ENCODE assay signal across 9 mouse cellular contexts in genomic region chr5:113986182-113986961, GRCm38 (mm10). TPM values are rescaled to one million over a fixed set of nuclear protein-coding genes. Genes with fewer than 3 reads are reported as not detected.
DNase-seq lines count a peak whose midpoint lies in the region; ATAC-seq and TF ChIP-seq lines count a peak whose summit lies in the region.
"Had no signal": no experiment of that assay in that cellular context is flagged by ENCODE, and none has a peak within 500 bp of the region (broad histone marks: within the 10 kb centered on the region; RNA-seq: fewer than 3 reads in every experiment).

No protein-coding gene starts in this region.

- H3K27me3 ChIP-seq in midbrain, embryonic 10.5 days (ENCODE audit: low read depth, poor library complexity, severe bottlenecking), result no peaks in the 10 kb centered on the region
- no peaks in the 10 kb centered on the region for H3K27me3 ChIP-seq in midbrain, embryonic 16.5 days (ENCODE audit: control insufficient read depth, insufficient read depth, low read depth, low read length)
- no peaks in the 10 kb centered on the region for H3K27me3 ChIP-seq in intestine, postnatal 0 days (replicated peaks; ENCODE audit: control insufficient read depth, insufficient read depth, low read length)
- H3K27me3 ChIP-seq in liver, postnatal 0 days (ENCODE audit: insufficient read depth, low read length), result no peaks in the 10 kb centered on the region
- H3K27me3 ChIP-seq in midbrain, embryonic 11.5 days (ENCODE audit: control insufficient read depth, insufficient read depth, low read length), result no peaks in the 10 kb centered on the region

- H3K9me3 ChIP-seq in midbrain, embryonic 10.5 days (replicated peaks), result no peaks in the 10 kb centered on the region
- H3K9me3 ChIP-seq in midbrain, embryonic 16.5 days (replicated peaks; ENCODE audit: control insufficient read depth, low read length, poor library complexity, severe bottlenecking), result no peaks in the 10 kb centered on the region
- no peaks in the 10 kb centered on the region for H3K9me3 ChIP-seq in intestine, postnatal 0 days (ENCODE audit: control insufficient read depth)
- no peaks in the 10 kb centered on the region for H3K9me3 ChIP-seq in liver, postnatal 0 days (ENCODE audit: low read length)
- no peaks in the 10 kb centered on the region for H3K9me3 ChIP-seq in midbrain, embryonic 11.5 days (ENCODE audit: control insufficient read depth, low read length)

- 0 out of 2 replicates have a peak overlapping the region, but pooled peaks have one; percentile 33 for H3K27ac ChIP-seq in midbrain, embryonic 10.5 days (replicated peaks)
- no peak overlapping the region for H3K27ac ChIP-seq in midbrain, embryonic 16.5 days (ENCODE audit: low read length)
- H3K27ac ChIP-seq in intestine, postnatal 0 days (ENCODE audit: low read depth, low read length), result peak overlapping the region; percentile 15; the same call in 1 of the 2 replicates
- H3K27ac ChIP-seq in liver, postnatal 0 days (ENCODE audit: low read depth), result peak overlapping the region; percentile 93
- H3K27ac ChIP-seq in midbrain, embryonic 11.5 days (ENCODE audit: low read depth, low read length), result no peak overlapping the region

- peak; percentile 41 for TF ChIP-seq CTCF in intestine, postnatal 0 days (IDR thresholded peaks at IDR 0.05; ENCODE audit: low read depth)
- TF ChIP-seq CTCF in liver, postnatal 0 days (IDR thresholded peaks at IDR 0.05; ENCODE audit: low read depth), result peak; percentile 42

- no peak overlapping the region for H3K9ac ChIP-seq in midbrain, embryonic 16.5 days (ENCODE audit: low read depth, low read length)
- H3K9ac ChIP-seq in intestine, postnatal 0 days (ENCODE audit: low read depth, low read length), result no peak overlapping the region
- H3K9ac ChIP-seq in liver, postnatal 0 days (replicated peaks), result peak overlapping the region; percentile 28; the same call in 1 of the 2 replicates
- H3K9ac ChIP-seq in midbrain, embryonic 11.5 days (ENCODE audit: low read length), result no peak overlapping the region

- TF ChIP-seq EP300 in liver, postnatal 0 days (IDR thresholded peaks at IDR 0.05; ENCODE audit: low read depth), result no peak

- H3K4me2 ChIP-seq in midbrain, embryonic 16.5 days (ENCODE audit: low read length), result no peak overlapping the region
- H3K4me2 ChIP-seq in intestine, postnatal 0 days (replicated peaks; ENCODE audit: low read depth), result peak overlapping the region; percentile 21; the same call in 1 of the 2 replicates
- H3K4me2 ChIP-seq in liver, postnatal 0 days (ENCODE audit: low read depth, low read length), result peak overlapping the region; percentile 54
- no peak overlapping the region for H3K4me2 ChIP-seq in midbrain, embryonic 11.5 days

- peaks cover 47% of the 10 kb centered on the region for H3K4me1 ChIP-seq in midbrain, embryonic 10.5 days
- peaks cover 10% of the 10 kb centered on the region for H3K4me1 ChIP-seq in midbrain, embryonic 16.5 days (ENCODE audit: control insufficient read depth, insufficient read depth, low read length)
- peaks cover 10% of the 10 kb centered on the region for H3K4me1 ChIP-seq in intestine, postnatal 0 days (replicated peaks; ENCODE audit: control insufficient read depth, insufficient read depth, low read length)
- H3K4me1 ChIP-seq in liver, postnatal 0 days (ENCODE audit: insufficient read depth), result peaks cover 59% of the 10 kb centered on the region
- H3K4me1 ChIP-seq in midbrain, embryonic 11.5 days (ENCODE audit: control insufficient read depth, insufficient read depth, low read length), result peaks cover 6% of the 10 kb centered on the region

- WGBS in midbrain, embryonic 10.5 days, result 73% methylated on average over 9 of the region's 9 CpGs
- WGBS in midbrain, embryonic 16.5 days, result 70% methylated on average over 9 of the region's 9 CpGs
- 29% methylated on average over 9 of the region's 9 CpGs for WGBS in intestine, postnatal 0 days
- WGBS in liver, postnatal 0 days (ENCODE audit: insufficient replicate concordance), result 33% methylated on average over 9 of the region's 9 CpGs
- 69% methylated on average over 9 of the region's 9 CpGs for WGBS in midbrain, embryonic 11.5 days

- peaks cover 56% of the 10 kb centered on the region for H3K36me3 ChIP-seq in midbrain, embryonic 10.5 days
- peaks cover 5% of the 10 kb centered on the region; the same call in 1 of the 2 replicates for H3K36me3 ChIP-seq in midbrain, embryonic 16.5 days (ENCODE audit: control insufficient read depth, insufficient read depth, low read length)
- H3K36me3 ChIP-seq in intestine, postnatal 0 days (ENCODE audit: control insufficient read depth, insufficient read depth), result peaks cover 14% of the 10 kb centered on the region; the same call in 1 of the 2 replicates
- peaks cover 6% of the 10 kb centered on the region for H3K36me3 ChIP-seq in liver, postnatal 0 days (replicated peaks; ENCODE audit: insufficient read depth, low read length)
- 0 out of 2 replicates have a peak, but pooled peaks cover 2% of the 10 kb centered on the region for H3K36me3 ChIP-seq in midbrain, embryonic 11.5 days (ENCODE audit: control insufficient read depth, insufficient read depth, low read length)

- no peak overlapping the region for H3K4me3 ChIP-seq in midbrain, embryonic 10.5 days
- H3K4me3 ChIP-seq in midbrain, embryonic 16.5 days (ENCODE audit: low read depth, low read length), result no peak overlapping the region
- no peak overlapping the region for H3K4me3 ChIP-seq in intestine, postnatal 0 days (ENCODE audit: low read depth, low read length)
- peak overlapping the region; percentile 7; the same call in 1 of the 2 replicates for H3K4me3 ChIP-seq in liver, postnatal 0 days (ENCODE audit: low read depth, low read length)
- no peak overlapping the region for H3K4me3 ChIP-seq in midbrain, embryonic 11.5 days (ENCODE audit: low read depth, low read length)

- no peak for ATAC-seq in midbrain, embryonic 16.5 days
- ATAC-seq in intestine, postnatal 0 days, result peak; percentile 75
- ATAC-seq in liver, postnatal 0 days, result peak; percentile 61
- no peak for ATAC-seq in granulocyte monocyte progenitor cell, adult 5-6 weeks (replicated peaks; ENCODE audit: poor library complexity, severe bottlenecking)
- ATAC-seq in midbrain, embryonic 11.5 days (ENCODE audit: low FRiP score), result no peak

- DNase-seq in midbrain, embryonic 10.5 days (ENCODE audit: low spot score), result no peak
- DNase-seq in gastrocnemius, postnatal 10 days, result peak; percentile 67
- peak; percentile 62 for DNase-seq in liver, postnatal 0 days
- DNase-seq in cerebellum, adult 8-10 months, result no peak
- no peak for DNase-seq in midbrain, embryonic 11.5 days (ENCODE audit: low spot score, missing footprints)

RNA-seq across cellular contexts. Expression of gene Ssh1, which starts 7.3 kb away (rescaled TPM):
- polyA plus RNA-seq in midbrain, embryonic 10.5 days (2016; fragmentation: Nextera tagmentation; extraction: Ambion mirVana), result 13.3 and 16.8 TPM in 2 replicates
- polyA plus RNA-seq in midbrain, embryonic 16.5 days (2015; fragmentation: Nextera tagmentation; extraction: Ambion mirVana), result 9.4 and 13.7 TPM in 2 replicates
- total RNA-seq in gastrocnemius, postnatal 10 days (2021), result 10 to 100 TPM; 11.1 to 11.2 TPM
- polyA plus RNA-seq in intestine, postnatal 0 days (2015; fragmentation: Nextera tagmentation; extraction: Ambion mirVana), result 5.1 TPM in 2 replicates
- polyA plus RNA-seq in liver, postnatal 0 days (2015; fragmentation: Nextera tagmentation; extraction: Ambion mirVana), result 3.7 and 4.3 TPM in 2 replicates
- 5.9 and 15.0 TPM in 2 replicates for total RNA-seq in granulocyte monocyte progenitor cell, adult 5-6 weeks (2014; fragmentation: Nextera tagmentation)
- total RNA-seq in granulocyte monocyte progenitor cell, adult 5-6 weeks (2017), result 1.9 and 2.4 TPM in 2 replicates
- polyA plus RNA-seq in midbrain, embryonic 11.5 days (2014; fragmentation: Nextera tagmentation; extraction: Ambion mirVana), result 18.8 and 20.8 TPM in 2 replicates

RNA-seq across cellular contexts. Expression of gene Dao, which starts 17.1 kb away (rescaled TPM):
- not detected in 2 replicates for polyA plus RNA-seq in midbrain, embryonic 10.5 days (2016; fragmentation: Nextera tagmentation; extraction: Ambion mirVana)
- polyA plus RNA-seq in midbrain, embryonic 16.5 days (2015; fragmentation: Nextera tagmentation; extraction: Ambion mirVana), result not detected in 2 replicates
- not detected for total RNA-seq in gastrocnemius, postnatal 10 days (2021)
- 18.2 and 23.2 TPM in 2 replicates for polyA plus RNA-seq in intestine, postnatal 0 days (2015; fragmentation: Nextera tagmentation; extraction: Ambion mirVana)
- not detected in 2 replicates for polyA plus RNA-seq in liver, postnatal 0 days (2015; fragmentation: Nextera tagmentation; extraction: Ambion mirVana)
- total RNA-seq in granulocyte monocyte progenitor cell, adult 5-6 weeks (2014; fragmentation: Nextera tagmentation), result not detected in 2 replicates
- total RNA-seq in granulocyte monocyte progenitor cell, adult 5-6 weeks (2017), result not detected in 2 replicates
- not detected in 2 replicates for polyA plus RNA-seq in midbrain, embryonic 11.5 days (2014; fragmentation: Nextera tagmentation; extraction: Ambion mirVana)
- total RNA-seq: layer of hippocampus, postnatal 10 days had no signal

Comparison
In these comparisons a context has a peak if more than half of its experiments do, and no peak if none do; other contexts are left out.
1. H3K27ac ChIP-seq: peak in midbrain, embryonic 10.5 days (single experiment), intestine, postnatal 0 days (single experiment) and liver, postnatal 0 days (single experiment); none in midbrain, embryonic 16.5 days (single experiment) and midbrain, embryonic 11.5 days (single experiment).
2. DNase-seq: peak in gastrocnemius, postnatal 10 days (single experiment) and liver, postnatal 0 days (single experiment); none in midbrain, embryonic 10.5 days (single experiment), cerebellum, adult 8-10 months (single experiment) and midbrain, embryonic 11.5 days (single experiment).
3. ATAC-seq: peak in intestine, postnatal 0 days (single experiment) and liver, postnatal 0 days (single experiment); none in midbrain, embryonic 16.5 days (single experiment), granulocyte monocyte progenitor cell, adult 5-6 weeks (single experiment) and midbrain, embryonic 11.5 days (single experiment).
4. H3K4me2 ChIP-seq: peak in intestine, postnatal 0 days (single experiment) and liver, postnatal 0 days (single experiment); none in midbrain, embryonic 16.5 days (single experiment) and midbrain, embryonic 11.5 days (single experiment).
5. RNA of gene Dao, which starts 17.1 kb away (polyA plus RNA-seq): 18.2 to 23.2 TPM in intestine, postnatal 0 days; not detected in midbrain, embryonic 10.5 days, not detected in midbrain, embryonic 16.5 days, not detected in liver, postnatal 0 days and not detected in midbrain, embryonic 11.5 days; every median in the first group is over 10 times any median in the second.